Mouse (Mus musculus) small intestine, adult 2 months (tissue): ENCODE measurements at regions not wholly inside any gene's neighbourhood (a gene's known extent, or its start where the extent isn't known, plus 50 kb on each side); places are given as distances from the start of the nearest gene placed in this dataset.

ENCODE experiments used
- H3K27ac ChIP-seq: fragments of 200-500 bp; 2 replicates; pipeline ENCODE4 v1.5.1; 2012; ENCODE audit warnings: low read depth, low read length, control low read depth, inconsistent platforms; ENCODE audit not compliant: insufficient read depth
- H3K27me3 ChIP-seq: fragments of 200-500 bp; 2 replicates; pipeline ENCODE4 v1.6.1; 2012; ENCODE audit warnings: mild to moderate bottlenecking, moderate library complexity, low read length, inconsistent platforms; ENCODE audit not compliant: control insufficient read depth, insufficient read depth
- H3K36me3 ChIP-seq: fragments of 200-500 bp; 2 replicates; pipeline ENCODE4 v1.6.1; 2012; ENCODE audit warnings: mild to moderate bottlenecking, low read length, control low read depth, inconsistent platforms; ENCODE audit not compliant: control insufficient read depth, insufficient read depth
- H3K4me1 ChIP-seq: fragments of 200-500 bp; 2 replicates; pipeline ENCODE4 v1.6.1; 2012; ENCODE audit warnings: low read length, inconsistent platforms, mixed read lengths; ENCODE audit not compliant: control insufficient read depth, insufficient read depth, insufficient read length
- H3K4me3 ChIP-seq: fragments of 200-500 bp; 2 replicates; pipeline ENCODE4 v1.5.1; 2012; ENCODE audit warnings: low read depth, mild to moderate bottlenecking, control low read depth, inconsistent platforms, low read length, moderate library complexity
- CTCF ChIP-seq: fragments of 200-500 bp; IDR thresholded peaks from 2 replicates; pipeline ENCODE4 v1.5.1; 2012; ENCODE audit warnings: low read depth, mild to moderate bottlenecking, control low read depth, inconsistent platforms, low read length, moderate library complexity, mixed read lengths; ENCODE audit not compliant: insufficient replicate concordance, insufficient read length; ENCODE audit errors: extremely low read depth
- POLR2A ChIP-seq: fragments of 200-500 bp; IDR thresholded peaks from 2 replicates; pipeline ENCODE4 v1.6.1; 2012; ENCODE audit warnings: low read depth, mild to moderate bottlenecking, control low read depth, inconsistent platforms, low read length, moderate library complexity
- WGBS: fragments of 180-500 bp; shearing (Covaris S2); methylation state at CpG from one replicate; pipeline ENCODE4 v1.1.7; 2018; 5-methylcytosine and 5-hydroxymethylcytosine counted together

DNA sequence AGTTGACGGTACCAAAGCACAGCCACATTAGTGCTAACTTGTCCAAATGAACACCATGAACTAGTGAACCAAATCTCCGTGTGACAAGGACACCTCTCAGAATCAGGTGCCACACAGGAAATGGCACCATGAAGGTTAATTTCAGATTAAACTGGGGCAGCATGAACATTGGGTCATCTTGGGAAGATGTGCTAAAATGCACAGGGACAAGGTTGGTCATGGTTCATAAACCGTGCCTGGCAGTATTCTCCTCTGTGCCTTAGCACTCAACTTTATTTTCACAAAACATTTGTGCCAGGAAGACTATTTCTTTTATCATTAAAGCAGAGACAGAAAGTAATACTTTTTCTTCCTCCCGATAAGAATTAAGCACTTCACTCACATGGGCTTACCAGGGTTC lies 672.6 kb downstream of the Rwdd3 start:
- no peak overlapping the region for H3K4me3 ChIP-seq
- H3K27me3 ChIP-seq = no peaks in the 10 kb centered on the region
- no peaks in the 10 kb centered on the region for H3K4me1 ChIP-seq
- WGBS = 77% methylated on average over 4 of the region's 4 CpGs
- no peak for TF ChIP-seq POLR2A
- no peak for TF ChIP-seq CTCF
- no peak overlapping the region for H3K27ac ChIP-seq
- H3K36me3 ChIP-seq = no peaks in the 10 kb centered on the region

DNA sequence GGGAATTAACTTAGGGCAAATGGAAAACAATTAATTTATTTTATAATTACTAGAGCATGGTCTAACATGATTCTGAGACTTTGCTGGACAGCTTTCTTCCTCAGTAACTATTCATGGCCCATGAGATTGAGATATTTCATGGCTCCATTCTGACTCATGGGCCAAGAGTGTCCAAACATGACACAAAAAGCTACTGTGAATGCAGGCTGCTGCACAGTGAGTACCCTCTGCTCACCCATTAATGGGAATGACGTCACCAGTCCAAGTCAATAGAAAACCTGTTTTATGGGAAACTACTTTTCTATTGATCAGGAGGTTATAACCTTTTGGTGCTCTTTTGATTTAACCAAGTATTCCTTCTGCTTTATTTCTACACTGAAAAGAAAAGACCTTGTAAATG lies 693.6 kb downstream of the Rwdd3 start:
- TF ChIP-seq CTCF = no peak
- TF ChIP-seq POLR2A = no peak
- no peak overlapping the region for H3K27ac ChIP-seq
- no peak overlapping the region for H3K4me3 ChIP-seq
- no peaks in the 10 kb centered on the region for H3K36me3 ChIP-seq
- 58% methylated on average over 1 of the region's 1 CpGs for WGBS
- no peaks in the 10 kb centered on the region for H3K27me3 ChIP-seq
- no peaks in the 10 kb centered on the region for H3K4me1 ChIP-seq

DNA sequence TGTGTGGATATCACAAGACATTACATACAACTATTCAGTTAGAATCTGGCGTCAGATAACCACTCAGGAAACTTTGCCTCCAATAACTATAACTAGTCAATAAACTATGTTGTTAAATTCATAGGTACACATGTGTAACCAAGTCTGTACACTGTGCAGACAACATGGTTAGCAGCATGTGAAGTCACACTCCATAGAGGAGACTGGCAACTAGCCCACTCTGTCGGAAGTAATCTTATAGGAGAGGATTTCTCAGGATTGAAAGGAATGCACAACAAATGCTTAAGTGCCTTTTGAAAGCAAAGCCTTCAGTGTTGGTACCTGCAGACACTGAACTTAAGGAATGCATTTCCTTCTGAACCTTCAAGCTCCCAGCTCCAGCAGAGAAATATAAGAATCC lies 693.0 kb upstream of the Ptbp2 start:
- no peaks in the 10 kb centered on the region for H3K36me3 ChIP-seq
- H3K27ac ChIP-seq = no peak overlapping the region
- H3K4me1 ChIP-seq = no peaks in the 10 kb centered on the region
- H3K27me3 ChIP-seq = no peaks in the 10 kb centered on the region
- no peak for TF ChIP-seq CTCF
- TF ChIP-seq POLR2A = no peak
- H3K4me3 ChIP-seq = no peak overlapping the region
- 61% methylated on average over 2 of the region's 2 CpGs for WGBS

DNA sequence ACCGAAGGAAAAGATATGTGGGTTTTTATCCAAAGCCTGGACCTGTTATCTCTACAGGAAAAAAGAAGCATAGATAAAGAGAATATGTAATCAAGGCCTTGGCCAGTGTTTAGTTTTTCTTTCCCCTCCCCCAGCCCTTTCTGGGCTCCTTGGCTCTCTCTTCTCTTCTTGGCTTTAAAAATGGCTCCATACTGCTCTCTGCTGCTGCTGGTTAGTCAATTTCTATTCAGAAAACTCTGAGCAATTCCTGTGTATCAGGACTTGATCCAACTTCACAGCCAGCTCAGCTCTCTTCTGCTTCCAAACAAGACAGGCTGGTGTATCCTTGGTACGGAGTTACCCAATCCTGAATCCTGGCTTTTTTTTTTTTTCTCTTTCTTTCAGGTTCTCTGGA lies 689.4 kb upstream of the Ptbp2 start:
- Histone ChIP-seq H3K27me3 (no peaks in the 10 kb centered on the region), H3K27ac (no peak overlapping the region), H3K4me3 (no peak overlapping the region), H3K4me1 (no peaks in the 10 kb centered on the region), H3K36me3 (no peaks in the 10 kb centered on the region)
- WGBS = 28% methylated on average over 2 of the region's 2 CpGs
- no peak for TF ChIP-seq POLR2A
- TF ChIP-seq CTCF = no peak

DNA sequence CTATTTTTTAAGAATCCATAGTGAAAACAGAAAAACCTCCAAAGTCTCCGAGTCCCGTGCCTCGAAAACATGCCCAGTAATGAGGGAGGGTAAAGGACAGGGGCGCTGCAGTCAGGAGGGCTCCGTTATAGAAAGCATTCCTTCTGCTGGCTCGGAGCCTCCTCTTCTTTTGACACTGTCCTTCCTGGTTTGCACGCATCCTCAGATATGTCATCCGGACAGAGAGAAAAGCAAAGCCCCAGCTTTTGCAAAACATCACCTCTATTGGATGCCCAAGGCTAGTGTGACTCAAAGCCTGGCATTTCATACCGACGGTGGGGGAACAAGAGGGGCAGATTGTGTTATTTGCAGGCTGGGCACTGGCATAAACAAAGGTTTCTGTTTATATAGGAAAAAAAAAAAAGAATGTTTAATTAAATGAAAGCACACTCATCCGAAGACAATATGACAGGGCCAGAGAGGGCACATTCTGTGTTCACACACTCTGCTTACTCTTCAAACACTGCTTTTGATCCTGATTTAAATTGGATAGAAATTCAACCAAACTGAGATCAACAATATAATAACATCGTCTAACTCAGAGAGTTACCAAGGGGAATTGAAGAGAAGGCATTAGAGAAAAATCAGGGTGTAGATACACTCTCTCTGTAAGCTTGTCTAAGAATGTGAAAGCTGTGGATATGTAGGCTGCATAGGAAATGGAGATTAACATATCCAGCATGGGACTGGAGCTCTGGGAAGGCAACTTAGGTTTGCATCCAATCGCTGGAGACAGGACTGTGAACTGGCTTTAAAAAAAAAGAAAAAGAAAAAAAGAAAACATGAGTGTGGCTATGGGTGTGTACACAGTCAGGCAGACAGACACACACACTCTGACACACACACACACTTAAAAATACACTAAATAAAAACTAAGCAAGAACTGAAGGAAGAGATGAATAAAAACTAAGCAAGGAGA lies 688.7 kb upstream of the Ptbp2 start:
- no peak overlapping the region for H3K27ac ChIP-seq
- H3K27me3 ChIP-seq = no peaks in the 10 kb centered on the region
- no peaks in the 10 kb centered on the region for H3K36me3 ChIP-seq
- no peak for TF ChIP-seq CTCF
- TF ChIP-seq POLR2A = no peak
- no peak overlapping the region for H3K4me3 ChIP-seq
- no peaks in the 10 kb centered on the region for H3K4me1 ChIP-seq
- 67% methylated on average over 13 of the region's 13 CpGs for WGBS

DNA sequence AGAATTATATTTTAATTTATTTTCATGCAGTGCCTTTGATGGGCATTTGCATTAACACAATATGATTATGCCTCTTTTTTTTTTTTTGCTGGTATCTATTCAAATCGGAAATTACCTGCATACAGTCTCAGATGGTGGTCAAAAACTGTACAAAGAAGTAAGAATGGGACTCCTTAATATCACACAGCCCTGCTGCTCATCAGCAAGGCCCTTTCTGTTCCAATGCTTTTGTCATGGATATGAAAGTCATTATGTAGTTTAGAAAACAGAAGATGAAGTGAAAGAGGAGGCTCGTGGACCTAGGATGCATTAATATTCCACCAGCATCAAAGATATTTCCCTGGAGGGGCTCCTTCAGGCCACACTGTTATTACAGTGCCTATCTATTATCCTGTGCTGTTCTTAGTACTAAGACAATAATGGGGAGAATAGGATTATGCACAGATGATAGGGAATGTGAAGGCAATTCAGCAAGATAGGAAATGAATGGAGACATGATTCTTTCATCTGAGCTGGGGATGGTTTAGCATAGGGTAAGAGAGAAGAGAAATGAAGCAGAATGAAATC lies 687.7 kb upstream of the Ptbp2 start:
- Histone ChIP-seq H3K27me3 (no peaks in the 10 kb centered on the region), H3K4me3 (no peak overlapping the region), H3K36me3 (no peaks in the 10 kb centered on the region), H3K4me1 (no peaks in the 10 kb centered on the region), H3K27ac (no peak overlapping the region)
- WGBS = 71% methylated on average over 2 of the region's 2 CpGs
- TF ChIP-seq CTCF (no peak), POLR2A (no peak)

DNA sequence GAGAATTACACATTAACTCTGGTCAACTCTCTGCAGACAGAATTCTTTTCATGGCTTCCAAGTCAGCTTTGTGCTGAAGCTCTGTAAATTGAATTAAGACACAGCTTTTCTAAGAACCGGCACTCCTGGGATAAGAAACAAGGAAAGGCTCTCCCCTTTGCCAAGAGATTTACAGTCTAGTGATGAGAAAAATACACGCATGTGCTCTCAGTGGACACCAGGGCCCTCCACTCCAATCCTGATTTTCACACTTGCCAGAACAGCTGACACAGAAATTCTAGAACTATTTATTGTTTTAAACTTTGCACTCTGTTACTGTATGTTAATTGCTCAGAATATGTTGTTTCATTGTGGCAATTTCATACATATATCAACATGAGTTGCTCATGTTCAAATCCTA lies 684.6 kb upstream of the Ptbp2 start:
- TF ChIP-seq POLR2A = no peak
- no peak for TF ChIP-seq CTCF
- Histone ChIP-seq H3K27me3 (no peaks in the 10 kb centered on the region), H3K27ac (no peak overlapping the region), H3K4me3 (no peak overlapping the region), H3K36me3 (no peaks in the 10 kb centered on the region), H3K4me1 (no peaks in the 10 kb centered on the region)
- 78% methylated on average over 2 of the region's 2 CpGs for WGBS

DNA sequence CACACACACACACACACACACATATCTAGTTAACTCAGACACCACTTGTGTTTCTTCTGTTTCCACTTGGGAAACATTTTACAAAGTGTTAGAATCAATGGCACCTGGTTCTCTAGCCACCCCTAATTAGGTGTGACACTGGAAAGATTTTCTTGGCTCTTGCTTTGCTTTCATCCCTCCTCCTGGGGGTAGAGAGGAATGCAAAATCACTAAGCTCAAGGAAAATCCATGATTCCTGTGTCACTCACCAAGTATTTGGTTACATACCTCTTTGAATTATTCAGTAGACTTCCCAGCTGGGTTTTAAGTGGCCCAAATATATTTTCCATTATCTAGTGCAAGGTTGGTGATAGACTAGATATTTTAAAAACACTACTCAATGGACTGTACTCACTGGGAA lies 676.5 kb upstream of the Ptbp2 start:
- Histone ChIP-seq H3K4me1 (no peaks in the 10 kb centered on the region), H3K27me3 (no peaks in the 10 kb centered on the region), H3K36me3 (no peaks in the 10 kb centered on the region), H3K4me3 (no peak overlapping the region), H3K27ac (no peak overlapping the region)
- TF ChIP-seq POLR2A (no peak), CTCF (no peak)
